Mouse (Mus musculus) ES-Bruce4 (cell line): Measurements from ENCODE around the gene Bax. TPM values are rescaled to one million over a fixed set of nuclear protein-coding genes. Genes with fewer than 3 reads are reported as not detected.

Experiments
- H3K27ac ChIP-seq: 2 replicates; pipeline ENCODE4 v1.5.1; 2012; ENCODE audit warnings: low read length, inconsistent platforms; ENCODE audit not compliant: insufficient read depth
- H3K27me3 ChIP-seq: 2 replicates; pipeline ENCODE4 v1.6.1; 2012; ENCODE audit warnings: mild to moderate bottlenecking, low read length, inconsistent platforms; ENCODE audit not compliant: control insufficient read depth, poor library complexity, insufficient read depth, severe bottlenecking
- H3K36me3 ChIP-seq: 2 replicates; pipeline ENCODE4 v1.6.1; 2012; ENCODE audit warnings: inconsistent platforms, mild to moderate bottlenecking, low read length, moderate library complexity; ENCODE audit not compliant: control insufficient read depth, poor library complexity, insufficient read depth, severe bottlenecking
- H3K4me1 ChIP-seq: one replicate; pipeline ENCODE4 v1.8.1; 2011; ENCODE audit warnings: low read length; ENCODE audit not compliant: control insufficient read depth, insufficient read depth
- H3K4me3 ChIP-seq: 2 replicates; pipeline ENCODE4 v1.5.1; 2011; ENCODE audit warnings: low read depth, mild to moderate bottlenecking, low read length
- H3K9ac ChIP-seq: 2 replicates; pipeline ENCODE4 v1.6.1; 2012; ENCODE audit warnings: low read depth, mild to moderate bottlenecking, inconsistent platforms; ENCODE audit not compliant: poor library complexity, severe bottlenecking
- H3K9me3 ChIP-seq: replicated peaks from 2 replicates; pipeline ENCODE4 v1.6.1; 2012; ENCODE audit warnings: mild to moderate bottlenecking, low read length, inconsistent platforms; ENCODE audit not compliant: control insufficient read depth, poor library complexity, insufficient read depth, severe bottlenecking
- CTCF ChIP-seq: IDR thresholded peaks from one replicate; pipeline ENCODE4 v1.8.1; 2011; ENCODE audit warnings: low read depth, low read length
- EP300 ChIP-seq: IDR thresholded peaks from 2 replicates; pipeline ENCODE4 v1.6.1; 2011; ENCODE audit warnings: low read depth, low read length; ENCODE audit not compliant: insufficient read depth
- POLR2A ChIP-seq: IDR thresholded peaks from one replicate; pipeline ENCODE4 v1.8.1; 2011; ENCODE audit warnings: low read length; ENCODE audit not compliant: insufficient read depth
- polyA plus RNA-seq: library from polyadenylated mRNA; stranded (reverse); fragments of >200 nt; gene quantifications from 2 replicates; pipeline ENCODE4 v1.2.4, GENCODE M21; 2011; ENCODE audit warnings: low read depth; ENCODE audit not compliant: missing spikeins, insufficient read depth, insufficient read length

Gene Bax
- polyA plus RNA-seq, 1 experiment, result 250 TPM

DNA sequence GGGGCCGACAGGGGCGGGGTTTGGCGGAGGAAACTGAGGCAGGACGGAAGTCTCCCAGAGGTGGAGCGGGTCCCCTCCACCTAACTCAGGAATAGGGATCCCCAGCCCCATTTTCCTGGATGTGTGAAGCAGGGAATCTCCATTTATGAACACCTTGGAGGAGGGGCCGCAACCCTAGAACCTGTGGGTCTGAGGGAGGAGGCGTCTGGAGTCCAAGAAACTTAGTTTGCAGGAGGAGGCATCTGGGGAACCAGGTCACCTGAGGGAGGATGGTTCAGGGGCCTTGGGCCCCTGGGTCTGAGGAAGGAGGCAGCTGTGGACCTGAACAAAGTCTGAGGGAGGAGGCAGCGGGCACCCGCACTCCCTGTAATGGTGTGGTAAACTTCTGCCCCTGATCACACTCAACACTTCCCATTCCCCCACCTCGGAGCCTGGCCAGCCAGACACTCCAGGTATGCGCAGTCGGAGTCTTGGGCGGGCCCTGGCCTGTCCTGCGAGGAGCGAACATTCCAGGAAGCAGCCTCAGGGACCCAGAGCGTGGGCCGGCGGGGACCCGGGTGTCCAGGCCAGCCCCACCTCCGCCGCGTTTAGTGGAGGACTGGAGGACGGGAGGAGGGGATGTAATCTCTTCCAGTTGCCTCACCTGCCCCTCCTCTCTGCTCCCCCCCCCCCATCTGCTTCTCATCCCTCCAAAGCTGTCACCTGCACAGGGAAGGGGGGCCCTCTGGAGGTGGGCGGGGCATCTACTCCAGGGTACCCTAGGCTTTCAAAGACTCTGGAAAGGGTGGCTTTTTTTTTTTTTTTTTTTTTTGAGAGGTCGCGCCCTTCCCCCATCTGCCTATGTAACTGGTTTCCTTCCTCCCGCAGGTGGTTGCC, 52.6 kb downstream of the Bax start:
- H3K27me3 ChIP-seq, result no peaks in the 10 kb centered on the region
- H3K36me3 ChIP-seq, result no peaks in the 10 kb centered on the region
- no peak for TF ChIP-seq EP300
- peak; percentile 60 for TF ChIP-seq POLR2A
- no peak for TF ChIP-seq CTCF
- peak overlapping the region; percentile 87 for H3K9ac ChIP-seq
- no peaks in the 10 kb centered on the region for H3K9me3 ChIP-seq
- H3K27ac ChIP-seq, result peak overlapping the region; percentile 21
- peaks cover 10% of the 10 kb centered on the region for H3K4me1 ChIP-seq
- H3K4me3 ChIP-seq, result peak overlapping the region; percentile 58

DNA sequence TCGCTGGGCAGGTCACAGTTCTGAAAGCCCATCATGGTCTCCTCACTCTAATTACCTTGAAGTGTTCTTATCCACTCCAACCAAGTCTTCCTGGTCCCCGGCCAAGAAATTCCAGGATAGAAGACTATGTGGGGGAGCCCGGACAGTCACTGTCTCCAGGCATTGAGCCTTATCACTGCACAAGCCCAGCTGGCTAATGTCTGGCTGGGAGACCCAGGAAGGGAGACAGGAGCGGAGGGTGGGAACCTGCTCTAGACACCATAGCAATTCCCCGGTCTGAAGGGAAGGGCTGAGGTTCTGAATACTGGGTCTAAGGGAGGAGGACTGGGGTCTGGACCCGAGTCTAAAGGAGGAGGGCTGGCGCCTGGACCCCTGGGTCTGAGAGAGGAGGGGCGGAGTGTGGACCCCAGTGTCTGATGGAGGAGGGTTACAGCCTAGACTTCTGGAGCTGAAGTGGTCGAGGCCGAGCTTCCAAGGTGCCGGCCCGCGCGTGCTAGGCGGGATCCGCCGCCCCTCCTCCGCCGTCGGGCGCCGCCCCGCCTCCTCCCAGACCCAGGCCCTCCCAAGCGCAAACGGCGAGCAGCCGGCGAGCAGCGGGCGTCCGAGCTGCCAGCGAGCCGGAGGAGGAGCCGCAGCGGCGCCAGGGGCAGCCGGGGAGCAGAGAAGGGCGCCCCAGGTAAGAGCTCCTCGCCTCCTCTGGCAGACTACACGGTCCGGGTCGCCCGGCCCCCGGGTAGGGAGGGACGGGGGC, 53.4 kb downstream of the Bax start, which contains the start of gene Ntf5:
Gene Ntf5 (plus strand): TSS at position 583 of the 751 bp plus-strand sequence.
- TF ChIP-seq POLR2A, result no peak
- no peak for TF ChIP-seq EP300
- Histone ChIP-seq H3K27me3 (no peaks in the 10 kb centered on the region), H3K36me3 (no peaks in the 10 kb centered on the region), H3K4me1 (peaks cover 10% of the 10 kb centered on the region), H3K9me3 (no peaks in the 10 kb centered on the region), H3K9ac (peak within 1 kb of the TSS; percentile 87), H3K27ac (peak within 1 kb of the TSS; percentile 29), H3K4me3 (peak within 1 kb of the TSS; percentile 58)

DNA sequence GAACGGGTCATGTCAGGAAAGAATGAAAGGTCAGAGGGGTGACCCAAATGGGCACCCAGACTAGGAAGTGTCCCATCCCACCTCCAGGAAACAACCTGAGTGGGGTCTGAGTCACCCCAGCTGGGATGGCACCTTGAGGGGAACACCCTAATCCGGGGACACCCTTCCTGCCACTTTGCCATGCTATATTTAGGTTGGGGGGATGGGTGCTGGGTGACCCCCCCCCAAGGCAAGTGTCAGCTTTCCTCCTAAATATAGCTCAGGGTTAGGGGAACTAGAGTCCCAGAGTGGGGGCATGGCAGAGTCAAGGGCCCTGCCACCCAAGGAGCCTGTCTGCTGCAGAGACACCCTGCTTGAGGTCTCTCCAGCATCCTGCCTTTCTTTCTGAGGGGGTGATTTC, 54.3 kb downstream of the Bax start:
- peak overlapping the region; percentile 87; the same call in 1 of the 2 replicates for H3K9ac ChIP-seq
- H3K9me3 ChIP-seq, result no peaks in the 10 kb centered on the region
- no peaks in the 10 kb centered on the region for H3K36me3 ChIP-seq
- no peaks in the 10 kb centered on the region for H3K27me3 ChIP-seq
- H3K27ac ChIP-seq, result no peak overlapping the region
- TF ChIP-seq EP300 (no peak), CTCF (no peak), POLR2A (no peak)
- peaks cover 6% of the 10 kb centered on the region for H3K4me1 ChIP-seq
- H3K4me3 ChIP-seq, result no peak overlapping the region

Other genes with a start within 250 kb of the Bax start
- gene Cd37, start 227.8 kb downstream of the Bax start, polyA plus RNA-seq, result 2.2 and 3.4 TPM in 2 replicates
- gene Slc6a16, start 225.8 kb downstream of the Bax start, polyA plus RNA-seq, result 0.55 and 0.63 TPM in 2 replicates
- not detected in 2 replicates for gene Slc6a21, start 189.4 kb downstream of the Bax start, polyA plus RNA-seq
- 18.9 and 19.8 TPM in 2 replicates for gene Trpm4, start 133.1 kb downstream of the Bax start, polyA plus RNA-seq
- 5.2 and 6.9 TPM in 2 replicates for gene Hrc, start 131.6 kb downstream of the Bax start, polyA plus RNA-seq
- 7.2 and 9.3 TPM in 2 replicates for gene Ppfia3, start 99.9 kb downstream of the Bax start, polyA plus RNA-seq
- gene Lin7b, start 96.3 kb downstream of the Bax start, polyA plus RNA-seq, result 0.88 TPM in 1 of 2 replicates, not detected in the other
- gene Snrnp70, start 71.2 kb downstream of the Bax start, polyA plus RNA-seq, result 686 and 799 TPM in 2 replicates
- 0.41 TPM in 1 of 2 replicates, not detected in the other for gene Kcna7, start 61.2 kb downstream of the Bax start, polyA plus RNA-seq
- 5.0 and 5.2 TPM in 2 replicates for gene Ntf5, start 53.2 kb downstream of the Bax start, polyA plus RNA-seq
- not detected in 2 replicates for gene Lhb, start 46.1 kb downstream of the Bax start, polyA plus RNA-seq
- 24.4 and 26.7 TPM in 2 replicates for gene Gys1, start 32.1 kb downstream of the Bax start, polyA plus RNA-seq
- 263 and 267 TPM in 2 replicates for gene Ruvbl2, start 28.8 kb downstream of the Bax start, polyA plus RNA-seq
- gene Ftl1, start 7.0 kb downstream of the Bax start, polyA plus RNA-seq, result 5,956 and 6,533 TPM in 2 replicates
- gene Tulp2, start 15.0 kb upstream of the Bax start, polyA plus RNA-seq, result 1.3 and 2.4 TPM in 2 replicates
- not detected in 2 replicates for gene Gm45808, start 19.9 kb upstream of the Bax start, polyA plus RNA-seq
- gene Dhdh, start 21.9 kb upstream of the Bax start, polyA plus RNA-seq, result 15.3 and 15.5 TPM in 2 replicates
- 105 and 119 TPM in 2 replicates for gene Nucb1, start 43.5 kb upstream of the Bax start, polyA plus RNA-seq
- 15.5 and 18.6 TPM in 2 replicates for gene Ppp1r15a, start 59.4 kb upstream of the Bax start, polyA plus RNA-seq
- 14.3 and 18.6 TPM in 2 replicates for gene Plekha4, start 59.4 kb upstream of the Bax start, polyA plus RNA-seq
- 55.0 and 62.2 TPM in 2 replicates for gene Hsd17b14, start 88.0 kb upstream of the Bax start, polyA plus RNA-seq
- 104 and 144 TPM in 2 replicates for gene Bcat2, start 103.3 kb upstream of the Bax start, polyA plus RNA-seq
- gene Fgf21, start 148.6 kb upstream of the Bax start, polyA plus RNA-seq, result 0.94 and 1.7 TPM in 2 replicates
- 3.0 and 3.9 TPM in 2 replicates for gene Fut1, start 150.4 kb upstream of the Bax start, polyA plus RNA-seq
- 4.6 and 5.8 TPM in 2 replicates for gene Izumo1, start 154.9 kb upstream of the Bax start, polyA plus RNA-seq
- 2.5 and 3.0 TPM in 2 replicates for gene Rasip1, start 160.6 kb upstream of the Bax start, polyA plus RNA-seq
- gene Mamstr, start 173.1 kb upstream of the Bax start, polyA plus RNA-seq, result 2.2 and 4.1 TPM in 2 replicates
- gene Fut2, start 199.5 kb upstream of the Bax start, polyA plus RNA-seq, result 0.87 TPM in 1 of 2 replicates, not detected in the other
- 0.51 TPM in 1 of 2 replicates, not detected in the other for gene Ntn5, start 217.1 kb upstream of the Bax start, polyA plus RNA-seq
- 1.1 and 1.4 TPM in 2 replicates for gene Sec1, start 227.5 kb upstream of the Bax start, polyA plus RNA-seq
- gene Car11, start 232.9 kb upstream of the Bax start, polyA plus RNA-seq, result 6.0 and 9.7 TPM in 2 replicates
- gene Dbp, start 238.2 kb upstream of the Bax start, polyA plus RNA-seq, result 6.7 and 6.9 TPM in 2 replicates
- 1,593 and 1,677 TPM in 2 replicates for gene Rpl18, start 248.6 kb upstream of the Bax start, polyA plus RNA-seq